Mouse (Mus musculus) MEL (cell line): ENCODE measurements at regions not wholly inside any gene's neighbourhood (a gene's known extent, or its start where the extent isn't known, plus 50 kb on each side); places are given as distances from the start of the nearest gene placed in this dataset.

ENCODE experiments used
- DNase-seq: peaks from one replicate; pipeline ENCODE4 v3.0.0; 2011; ENCODE audit warnings: low read depth, low spot score
- H3K27ac ChIP-seq: 2 replicates; pipeline ENCODE4 v1.5.1; 2012; ENCODE audit warnings: low read depth, mild to moderate bottlenecking, control low read depth, low read length, moderate library complexity; ENCODE audit not compliant: control insufficient read depth
- H3K27me3 ChIP-seq, 2 experiments: fragments of 150-350 bp in 1 of 2; sonication (generic) in 1 of 2; 2 replicates each; pipeline ENCODE4 v1.6.1; 2012; ENCODE audit warnings: low read length in 2 of 2, mild to moderate bottlenecking in 2 of 2, improper control_type of control experiment in 1 of 2, moderate library complexity in 1 of 2; ENCODE audit not compliant: insufficient read depth in 2 of 2, control insufficient read depth in 1 of 2
- H3K36me3 ChIP-seq, 2 experiments: 2 replicates each; pipeline ENCODE4 v1.6.1; 2012 to 2014; ENCODE audit warnings: low read length in 2 of 2, improper control_type of control experiment in 1 of 2, inconsistent platforms in 1 of 2, mild to moderate bottlenecking in 1 of 2; ENCODE audit not compliant: insufficient read depth in 2 of 2, control insufficient read depth in 1 of 2
- H3K4me1 ChIP-seq, 2 experiments: fragments of 150-350 bp in 1 of 2; sonication (generic) in 1 of 2; 2 replicates each; pipeline ENCODE4 v1.6.1; 2012; ENCODE audit warnings: low read length in 2 of 2, improper control_type of control experiment in 1 of 2, mild to moderate bottlenecking in 1 of 2; ENCODE audit not compliant: insufficient read depth in 2 of 2, control insufficient read depth in 1 of 2
- H3K4me3 ChIP-seq, 2 experiments: fragments of 150-350 bp in 1 of 2; sonication (generic) in 1 of 2; 2 replicates each; pipeline ENCODE4 v1.5.1; 2012; ENCODE audit warnings: low read depth in 2 of 2, low read length in 2 of 2, mild to moderate bottlenecking in 2 of 2, moderate library complexity in 2 of 2, control low read depth in 1 of 2, improper control_type of control experiment in 1 of 2; ENCODE audit not compliant: control insufficient read depth in 1 of 2, insufficient read depth in 1 of 2
- H3K79me2 ChIP-seq: 2 replicates; pipeline ENCODE4 v1.6.1; 2012; ENCODE audit warnings: mild to moderate bottlenecking, low read length, moderate library complexity; ENCODE audit not compliant: control insufficient read depth, poor library complexity, insufficient read depth
- H3K9ac ChIP-seq: 2 replicates; pipeline ENCODE4 v1.6.1; 2012; ENCODE audit warnings: low read depth, mild to moderate bottlenecking, control low read depth, low read length, moderate library complexity; ENCODE audit not compliant: control insufficient read depth, poor library complexity, severe bottlenecking
- H3K9me3 ChIP-seq: fragments of 150-350 bp; sonication (generic); replicated peaks from 2 replicates; pipeline ENCODE4 v1.6.1; 2012; ENCODE audit warnings: mild to moderate bottlenecking, low read length, improper control_type of control experiment, moderate library complexity; ENCODE audit not compliant: insufficient read depth
- CHD1 ChIP-seq: IDR thresholded peaks from 2 replicates; pipeline ENCODE4 v1.6.1; 2012; ENCODE audit warnings: low read depth, mild to moderate bottlenecking, inconsistent platforms, low read length, improper control_type of control experiment
- CTCF ChIP-seq, 3 experiments: IDR thresholded peaks in 2 of 3; conservative IDR thresholded peaks in 1 of 3; 2 replicates each; pipeline ENCODE4 v1.5.1; 2011 to 2012; ENCODE audit warnings: low read length in 3 of 3, low read depth in 2 of 3, mild to moderate bottlenecking in 2 of 3, improper control_type of control experiment in 1 of 3, inconsistent platforms in 1 of 3, mixed read lengths in 1 of 3, moderate library complexity in 1 of 3; ENCODE audit not compliant: control insufficient read depth in 1 of 3, insufficient read depth in 1 of 3, poor library complexity in 1 of 3, severe bottlenecking in 1 of 3
- MEF2A ChIP-seq: IDR thresholded peaks from 2 replicates; pipeline ENCODE4 v1.6.1; 2014; ENCODE audit warnings: low read depth, mild to moderate bottlenecking, inconsistent platforms, low read length, improper control_type of control experiment; ENCODE audit not compliant: poor library complexity, insufficient replicate concordance, severe bottlenecking; ENCODE audit errors: extremely low read depth
- MYB ChIP-seq: IDR thresholded peaks from 2 replicates; pipeline ENCODE4 v1.6.1; 2011; ENCODE audit warnings: mild to moderate bottlenecking, low read depth, low read length, improper control_type of control experiment
- RAD21 ChIP-seq: IDR thresholded peaks from 2 replicates; pipeline ENCODE4 v1.6.1; 2011; ENCODE audit warnings: mild to moderate bottlenecking, low read depth, low read length, improper control_type of control experiment
- SMC3 ChIP-seq: IDR thresholded peaks from 2 replicates; pipeline ENCODE4 v1.6.1; 2011; ENCODE audit warnings: low read depth, low read length, improper control_type of control experiment
- TAL1 ChIP-seq: IDR thresholded peaks from 2 replicates; pipeline ENCODE4 v1.6.1; 2012; ENCODE audit warnings: mild to moderate bottlenecking, inconsistent platforms, low read length, moderate library complexity, mixed read lengths
- TBP ChIP-seq: IDR thresholded peaks from 2 replicates; pipeline ENCODE4 v1.8.0; 2011; ENCODE audit warnings: low read depth, low read length, improper control_type of control experiment
- USF1 ChIP-seq: IDR thresholded peaks from 2 replicates; pipeline ENCODE4 v1.6.1; 2014; ENCODE audit warnings: low read depth, mild to moderate bottlenecking, inconsistent platforms, low read length, improper control_type of control experiment, moderate library complexity
- USF2 ChIP-seq, 2 experiments: IDR thresholded peaks; 2 replicates each; pipeline ENCODE4 v1.6.1; 2011 to 2012; ENCODE audit warnings: improper control_type of control experiment in 2 of 2, low read length in 2 of 2, borderline replicate concordance in 1 of 2, inconsistent platforms in 1 of 2, low read depth in 1 of 2, mild to moderate bottlenecking in 1 of 2; ENCODE audit not compliant: insufficient read depth in 1 of 2
- ZC3H11A ChIP-seq: IDR thresholded peaks from 2 replicates; pipeline ENCODE4 v1.6.1; 2012; ENCODE audit warnings: low read depth, mild to moderate bottlenecking, inconsistent platforms, low read length, improper control_type of control experiment
- ZMIZ1 ChIP-seq: IDR thresholded peaks from 2 replicates; pipeline ENCODE4 v1.6.1; 2012; ENCODE audit warnings: low read depth, mild to moderate bottlenecking, inconsistent platforms, low read length, improper control_type of control experiment, moderate library complexity
- ZNF384 ChIP-seq: IDR thresholded peaks from 2 replicates; pipeline ENCODE4 v1.6.1; 2012; ENCODE audit warnings: low read depth, mild to moderate bottlenecking, inconsistent platforms, low read length, improper control_type of control experiment

- Histone ChIP-seq H3K4me3 (no peak overlapping the region), H3K4me1 (peaks cover 0 to 3% of the 10 kb centered on the region in 2 experiments; a peak in 1 of 4 replicates), H3K27me3 (no peaks in the 10 kb centered on the region), H3K9me3 (no peaks in the 10 kb centered on the region), H3K36me3 (no peaks in the 10 kb centered on the region), H3K27ac (no peak overlapping the region), H3K79me2 (no peaks in the 10 kb centered on the region), H3K9ac (no peak overlapping the region)
- peak in 1 of 3 experiments; percentile 65; a peak in 2 of 6 replicates for TF ChIP-seq CTCF (IDR thresholded peaks at IDR 0.05 in 2 of 3, conservative IDR thresholded peaks at IDR 0.05 in 1 of 3; ENCODE audit: control insufficient read depth in 1 of 3, insufficient read depth in 1 of 3, low read depth in 2 of 3, low read length in 3 of 3, poor library complexity in 1 of 3, severe bottlenecking in 1 of 3)
- TF ChIP-seq USF2 (IDR thresholded peaks at IDR 0.05; ENCODE audit: borderline replicate concordance in 1 of 2, insufficient read depth in 1 of 2, low read depth in 1 of 2, low read length in 2 of 2) = no peak
- TF ChIP-seq ZC3H11A = peak; percentile 71
- no peak for TF ChIP-seq USF1
- TF ChIP-seq RAD21 = peak; percentile 82
- TF ChIP-seq ZNF384 = no peak
- TF ChIP-seq SMC3 = peak; percentile 83
- no peak for TF ChIP-seq MYB
- peak; percentile 65 for DNase-seq
These were observed 863.6 kb downstream of the Slitrk6 start for GRCm38 (mm10) chr14:109891151-109891895.

- TF ChIP-seq TBP (no peak), MEF2A (no peak), TAL1 (no peak), ZMIZ1 (no peak), CHD1 (no peak)
- Histone ChIP-seq H3K4me1 (no peaks in the 10 kb centered on the region), H3K4me3 (no peak overlapping the region), H3K9ac (no peak overlapping the region), H3K9me3 (no peaks in the 10 kb centered on the region), H3K79me2 (no peaks in the 10 kb centered on the region), H3K27ac (no peak overlapping the region), H3K27me3 (no peaks in the 10 kb centered on the region), H3K36me3 (no peaks in the 10 kb centered on the region)
- no peak for DNase-seq
These were observed 877.8 kb downstream of the Slitrk6 start for GRCm38 (mm10) chr14:109876950-109877663.
